Mouse (Mus musculus): ENCODE measurements around the gene Hmox2. TPM values are rescaled to one million over a fixed set of nuclear protein-coding genes. Genes with fewer than 3 reads are reported as not detected.

Hmox2 gene
- total RNA-seq, 1 experiment from 2014 or later: 104 TPM

DNA sequence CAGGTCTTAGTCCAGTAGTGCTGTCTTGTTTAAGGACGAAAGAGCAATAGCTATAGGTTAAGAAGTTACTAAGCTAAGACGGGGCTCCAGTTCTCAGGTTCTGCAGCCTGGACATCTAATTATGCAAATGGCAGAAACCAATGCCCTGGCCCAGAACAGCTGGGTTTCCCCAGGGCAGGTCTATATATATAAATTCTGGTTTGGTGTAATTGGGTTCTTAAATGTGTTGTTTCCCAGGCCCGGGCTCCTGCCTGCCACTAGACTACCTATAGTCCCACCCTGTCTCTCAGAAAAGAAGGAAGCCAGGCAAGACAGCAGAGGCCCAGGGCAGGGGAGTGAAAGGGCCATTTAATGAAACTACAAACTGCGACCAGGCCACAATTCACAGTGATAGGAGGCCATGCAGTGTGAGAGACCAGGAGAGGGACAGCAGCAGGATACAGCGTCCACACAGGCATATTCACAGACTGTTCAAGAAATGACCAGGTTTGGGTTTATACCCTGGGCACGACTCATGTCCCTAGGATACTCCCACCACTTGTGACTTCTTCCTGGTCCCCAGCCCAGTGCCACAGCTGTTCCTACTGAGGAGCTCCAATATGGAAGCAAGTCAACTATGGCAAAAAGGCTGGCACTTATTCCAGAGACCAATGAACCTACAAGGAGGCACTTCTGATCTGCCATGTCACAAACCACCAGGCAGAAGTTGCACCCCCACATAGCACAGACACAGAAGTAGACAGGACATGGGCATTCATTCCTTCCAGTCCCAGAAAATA, 41.0 kb downstream of the Hmox2 start:
- ATAC-seq (replicated peaks in 1 of 2; ENCODE audit: insufficient read depth in 1 of 2, low FRiP score in 2 of 2, low TSS enrichment in 1 of 2, low read depth in 1 of 2, poor library complexity in 2 of 2, severe bottlenecking in 2 of 2): no peak

DNA sequence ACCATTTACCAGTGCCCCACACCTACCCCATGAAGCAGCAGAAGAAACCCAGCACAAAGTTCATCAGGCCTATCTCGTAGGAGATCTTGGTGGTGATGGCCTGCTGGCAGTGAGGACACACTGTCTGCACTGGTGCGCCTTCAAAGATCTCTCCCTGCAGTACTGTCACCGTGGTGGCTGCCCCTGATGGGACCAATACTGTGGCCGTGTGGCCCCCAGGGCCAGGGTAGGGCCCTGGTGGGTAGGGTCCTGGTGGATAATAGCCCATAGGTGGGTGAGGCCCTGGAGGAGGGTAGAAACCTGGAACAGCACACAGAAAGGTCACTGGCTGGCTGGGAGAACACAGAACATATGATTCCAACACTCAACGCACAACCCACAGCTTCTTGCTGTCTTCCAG, 42.6 kb downstream of the Hmox2 start:
- no peak for ATAC-seq (replicated peaks in 1 of 2; ENCODE audit: insufficient read depth in 1 of 2, low FRiP score in 2 of 2, low TSS enrichment in 1 of 2, low read depth in 1 of 2, poor library complexity in 2 of 2, severe bottlenecking in 2 of 2)

DNA sequence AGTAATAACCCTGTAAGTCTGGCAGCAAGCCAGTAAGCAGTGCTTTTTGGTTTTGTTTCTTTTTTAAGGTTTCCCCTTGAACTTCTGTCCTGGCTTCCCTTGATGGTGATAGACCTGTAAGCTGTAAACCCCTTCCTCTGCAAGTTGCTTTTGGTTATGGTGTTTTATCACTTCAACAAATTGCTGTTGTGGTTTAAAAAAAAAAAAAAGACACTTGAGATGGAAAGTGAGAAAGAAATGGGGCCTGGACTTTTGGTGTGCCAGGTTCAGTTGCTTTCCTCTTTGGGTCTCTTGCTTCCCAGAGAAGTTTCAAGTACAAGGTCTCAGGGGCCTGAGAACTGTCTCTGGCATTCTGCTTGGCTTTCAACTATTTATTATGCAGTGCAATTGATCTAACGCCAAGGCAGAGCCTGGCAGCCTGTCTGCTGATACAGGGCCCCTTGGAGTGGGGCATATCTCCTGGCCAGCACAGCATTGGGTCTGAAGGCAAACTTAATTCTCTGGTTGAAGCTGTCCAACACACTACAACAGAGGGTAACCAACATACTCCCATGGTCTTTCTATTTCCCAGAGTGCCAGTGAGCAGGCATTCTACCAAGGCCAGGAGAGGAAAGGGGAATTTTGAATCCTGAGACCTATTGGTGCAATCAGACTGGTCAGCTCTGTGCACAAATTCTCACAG, 47.3 kb downstream of the Hmox2 start:
- no peak for ATAC-seq (replicated peaks in 1 of 2; ENCODE audit: insufficient read depth in 1 of 2, low FRiP score in 2 of 2, low TSS enrichment in 1 of 2, low read depth in 1 of 2, poor library complexity in 2 of 2, severe bottlenecking in 2 of 2)

DNA sequence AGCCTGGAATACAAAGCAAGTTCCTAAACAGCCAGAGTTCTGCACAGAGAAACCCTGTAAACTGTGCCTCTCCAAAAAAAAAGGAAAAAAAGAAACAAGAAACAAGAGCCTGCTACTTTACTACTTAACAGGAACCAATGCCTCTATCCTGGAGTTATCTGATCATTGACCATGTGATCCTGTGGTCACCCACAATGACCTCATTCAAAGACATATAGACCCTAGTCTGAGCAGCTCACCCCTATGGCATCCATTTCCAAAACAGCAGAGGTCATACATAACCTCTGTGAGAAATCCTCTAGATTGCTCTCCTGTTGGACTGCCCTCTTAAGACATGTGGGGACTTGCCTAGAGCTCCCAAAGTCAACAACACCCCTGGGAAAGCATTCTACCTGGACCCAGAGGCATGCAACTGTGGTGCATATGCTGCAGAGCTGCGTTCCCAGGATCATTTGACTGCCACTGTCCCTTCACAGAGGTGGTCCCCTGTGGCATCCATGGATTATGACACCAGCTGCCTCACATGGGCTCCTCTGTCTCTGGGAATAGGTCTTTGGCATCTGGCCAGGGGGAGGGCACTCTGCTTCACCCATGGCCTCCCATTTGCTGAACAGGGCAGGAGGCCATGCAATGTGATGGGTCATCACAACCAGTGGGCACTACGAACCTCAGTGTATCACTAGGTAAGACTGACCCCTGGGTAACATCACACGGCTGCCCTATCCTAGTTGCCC, 51.2 kb downstream of the Hmox2 start:
- peak in 1 of 2 experiments; percentile 32; a peak in 1 of 4 replicates for ATAC-seq (replicated peaks in 1 of 2; ENCODE audit: insufficient read depth in 1 of 2, low FRiP score in 2 of 2, low TSS enrichment in 1 of 2, low read depth in 1 of 2, poor library complexity in 2 of 2, severe bottlenecking in 2 of 2)

- ATAC-seq (replicated peaks in 1 of 2; ENCODE audit: insufficient read depth in 1 of 2, low FRiP score in 2 of 2, low TSS enrichment in 1 of 2, low read depth in 1 of 2, poor library complexity in 2 of 2, severe bottlenecking in 2 of 2): no peak
Measured at GRCm38 (mm10) chr16:4777905-4778609, 51.9 kb downstream of the Hmox2 start.

DNA sequence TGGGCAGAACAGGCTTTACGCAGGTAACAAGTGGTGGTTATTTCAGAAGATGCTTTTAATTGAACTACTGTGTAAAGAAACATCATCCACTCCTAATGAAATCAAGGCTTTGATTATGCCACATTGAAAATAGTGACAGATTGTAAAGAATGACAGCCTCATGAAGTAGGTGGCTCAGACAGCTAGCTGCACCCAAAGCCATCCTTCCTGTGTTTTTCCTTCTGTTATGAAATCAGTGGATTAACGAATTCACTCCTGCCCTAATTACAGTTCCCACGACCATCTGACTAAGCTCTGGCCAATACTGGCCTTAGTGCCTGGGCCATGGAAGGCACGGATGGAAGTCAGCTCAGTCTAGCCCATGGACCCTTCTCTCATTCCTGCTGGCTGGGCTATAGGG, 52.8 kb downstream of the Hmox2 start:
- no peak for ATAC-seq (replicated peaks in 1 of 2; ENCODE audit: insufficient read depth in 1 of 2, low FRiP score in 2 of 2, low TSS enrichment in 1 of 2, low read depth in 1 of 2, poor library complexity in 2 of 2, severe bottlenecking in 2 of 2)

DNA sequence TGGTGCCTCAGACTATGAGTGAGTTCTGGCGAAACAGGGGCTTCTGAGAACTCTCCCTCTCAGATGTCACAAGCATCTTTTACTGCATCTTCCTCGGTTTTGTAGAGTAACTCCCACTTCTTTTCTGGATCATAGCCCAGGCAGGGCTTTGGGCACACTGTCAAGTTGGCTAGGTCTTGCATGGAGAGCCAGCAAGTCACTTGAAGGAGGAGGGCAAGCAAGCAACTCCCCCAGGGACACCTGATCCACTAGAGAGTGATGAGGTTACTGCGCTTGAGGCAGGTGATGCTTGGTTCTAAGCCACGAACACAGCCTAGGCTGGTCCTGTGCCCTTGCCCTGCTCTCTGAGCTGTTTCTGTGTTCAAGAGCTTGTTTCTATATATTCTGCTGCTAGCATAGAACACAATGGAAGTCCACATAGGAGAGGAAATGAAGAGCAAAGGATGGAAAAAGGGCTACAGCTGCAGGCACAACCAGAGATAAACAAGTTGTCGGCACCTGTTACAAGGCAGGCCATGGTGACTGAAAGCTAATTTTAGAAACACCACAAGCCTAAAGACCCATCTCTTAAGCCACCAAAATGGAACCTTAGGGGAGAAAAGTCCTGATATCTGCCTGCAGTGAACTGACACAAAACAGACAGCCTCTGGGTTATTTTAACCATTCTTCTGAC, 55.5 kb downstream of the Hmox2 start:
- no peak for ATAC-seq (replicated peaks in 1 of 2; ENCODE audit: insufficient read depth in 1 of 2, low FRiP score in 2 of 2, low TSS enrichment in 1 of 2, low read depth in 1 of 2, poor library complexity in 2 of 2, severe bottlenecking in 2 of 2)

DNA sequence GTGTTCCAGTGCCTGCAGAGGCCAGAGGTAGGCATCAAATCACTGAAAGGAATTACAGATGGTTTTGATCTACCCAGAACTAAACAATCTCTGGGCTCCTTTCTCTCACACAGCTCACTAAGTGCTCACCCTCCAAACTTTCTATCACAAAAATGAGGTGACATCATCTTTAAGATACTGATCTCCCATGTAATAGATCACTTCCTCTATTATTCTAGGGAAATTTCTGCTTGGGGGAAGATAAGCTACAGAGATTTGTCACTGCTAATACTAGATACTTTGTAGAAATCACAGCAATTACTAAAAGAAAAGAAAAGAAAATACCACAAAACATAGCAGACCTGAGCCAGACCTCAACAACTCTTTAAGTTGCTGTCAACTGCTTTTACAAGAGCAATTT, 56.4 kb downstream of the Hmox2 start:
- ATAC-seq (replicated peaks in 1 of 2; ENCODE audit: insufficient read depth in 1 of 2, low FRiP score in 2 of 2, low TSS enrichment in 1 of 2, low read depth in 1 of 2, poor library complexity in 2 of 2, severe bottlenecking in 2 of 2): no peak

- ATAC-seq (replicated peaks in 1 of 2; ENCODE audit: insufficient read depth in 1 of 2, low FRiP score in 2 of 2, low TSS enrichment in 1 of 2, low read depth in 1 of 2, poor library complexity in 2 of 2, severe bottlenecking in 2 of 2): no peak
Measured at GRCm38 (mm10) chr16:4785706-4786105, 59.5 kb downstream of the Hmox2 start.

- ATAC-seq (replicated peaks in 1 of 2; ENCODE audit: insufficient read depth in 1 of 2, low FRiP score in 2 of 2, low TSS enrichment in 1 of 2, low read depth in 1 of 2, poor library complexity in 2 of 2, severe bottlenecking in 2 of 2): no peak
Measured at GRCm38 (mm10) chr16:4788176-4788575, 62.0 kb downstream of the Hmox2 start.

DNA sequence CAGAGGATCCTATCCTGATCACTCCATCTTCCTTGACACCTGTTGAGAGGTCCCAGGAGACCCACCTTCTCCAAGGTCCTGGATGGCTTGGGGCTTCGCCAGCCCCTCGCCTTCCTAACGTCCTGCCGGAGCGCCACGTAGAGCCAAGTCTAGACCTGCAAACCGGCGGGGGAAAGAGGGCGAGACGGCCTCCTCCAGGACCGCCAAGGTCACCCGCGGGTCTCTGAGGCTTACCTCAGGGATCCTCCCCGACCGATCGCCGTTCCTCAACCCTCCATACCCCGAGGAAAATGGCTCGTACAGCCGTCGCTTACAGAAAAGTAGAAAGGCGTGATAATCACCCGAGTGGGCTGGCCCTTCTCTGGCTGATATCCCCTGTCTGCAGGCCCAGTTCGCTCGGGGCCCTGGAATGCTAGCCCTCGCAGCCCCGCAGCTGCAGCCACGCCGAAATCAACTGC, 63.2 kb downstream of the Hmox2 start:
- peak; percentile 11 to 24; a peak in 2 of 4 replicates for ATAC-seq (replicated peaks in 1 of 2; ENCODE audit: insufficient read depth in 1 of 2, low FRiP score in 2 of 2, low TSS enrichment in 1 of 2, low read depth in 1 of 2, poor library complexity in 2 of 2, severe bottlenecking in 2 of 2)

DNA sequence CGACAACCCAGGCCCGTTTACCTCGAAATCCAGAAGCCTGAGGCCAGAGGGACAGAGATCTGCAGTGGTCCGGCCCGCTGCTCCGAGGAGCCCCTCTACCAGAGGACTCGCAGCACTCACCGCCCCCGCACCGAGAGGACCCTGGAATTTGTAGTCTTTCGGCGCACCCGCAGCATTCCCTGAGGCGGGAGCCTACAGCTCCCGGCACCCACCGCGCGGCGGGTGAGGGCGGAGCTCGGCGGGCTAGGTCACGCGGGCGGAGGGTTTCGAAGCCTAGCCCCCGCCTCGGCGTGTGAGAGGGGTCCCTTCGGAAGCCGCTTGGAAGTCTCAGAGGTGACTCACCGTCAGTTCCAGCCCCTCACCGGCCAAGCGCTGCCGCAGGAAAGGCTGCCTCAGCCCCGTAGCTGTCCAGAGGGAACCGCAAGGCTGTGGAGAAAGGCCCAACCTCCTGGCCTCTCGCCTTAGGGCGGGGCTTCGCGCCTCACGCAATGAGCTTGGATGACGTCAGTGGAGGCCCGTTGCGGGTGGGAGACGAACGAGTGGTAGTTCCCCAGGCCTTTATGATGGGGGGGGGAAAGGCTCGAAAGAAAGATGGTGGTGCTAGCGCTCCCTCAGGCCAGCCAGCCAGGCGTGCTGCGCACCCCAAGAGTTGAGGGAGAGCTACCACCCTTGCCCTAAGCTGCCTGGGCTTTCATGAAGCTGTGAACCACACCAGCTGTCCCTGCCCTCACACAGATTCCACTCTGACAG, 63.8 kb downstream of the Hmox2 start, which contains the start of gene Cdip1:
Cdip1 (minus strand) TSS at position 483 of the 750 bp plus-strand sequence.
- peak; percentile 92 to 96 for ATAC-seq (replicated peaks in 1 of 2; ENCODE audit: insufficient read depth in 1 of 2, low FRiP score in 2 of 2, low TSS enrichment in 1 of 2, low read depth in 1 of 2, poor library complexity in 2 of 2, severe bottlenecking in 2 of 2)

GRCm38 (mm10) chr16:4791332-4791731, 65.2 kb downstream of the Hmox2 start:
- ATAC-seq (replicated peaks in 1 of 2; ENCODE audit: insufficient read depth in 1 of 2, low FRiP score in 2 of 2, low TSS enrichment in 1 of 2, low read depth in 1 of 2, poor library complexity in 2 of 2, severe bottlenecking in 2 of 2): no peak

- no peak for ATAC-seq (replicated peaks in 1 of 2; ENCODE audit: insufficient read depth in 1 of 2, low FRiP score in 2 of 2, low TSS enrichment in 1 of 2, low read depth in 1 of 2, poor library complexity in 2 of 2, severe bottlenecking in 2 of 2)
Measured at GRCm38 (mm10) chr16:4796631-4797030, 70.5 kb downstream of the Hmox2 start.

Measured in hematopoietic stem cell, adult 5-6 weeks (primary cell).